Mouse (Mus musculus): ENCODE measurements around the gene Alkbh2. TPM values are rescaled to one million over a fixed set of nuclear protein-coding genes. Genes with fewer than 3 reads are reported as not detected.

Alkbh2 gene
- polyA plus RNA-seq, 1 experiment from 2014 or later = 13.5 TPM

DNA sequence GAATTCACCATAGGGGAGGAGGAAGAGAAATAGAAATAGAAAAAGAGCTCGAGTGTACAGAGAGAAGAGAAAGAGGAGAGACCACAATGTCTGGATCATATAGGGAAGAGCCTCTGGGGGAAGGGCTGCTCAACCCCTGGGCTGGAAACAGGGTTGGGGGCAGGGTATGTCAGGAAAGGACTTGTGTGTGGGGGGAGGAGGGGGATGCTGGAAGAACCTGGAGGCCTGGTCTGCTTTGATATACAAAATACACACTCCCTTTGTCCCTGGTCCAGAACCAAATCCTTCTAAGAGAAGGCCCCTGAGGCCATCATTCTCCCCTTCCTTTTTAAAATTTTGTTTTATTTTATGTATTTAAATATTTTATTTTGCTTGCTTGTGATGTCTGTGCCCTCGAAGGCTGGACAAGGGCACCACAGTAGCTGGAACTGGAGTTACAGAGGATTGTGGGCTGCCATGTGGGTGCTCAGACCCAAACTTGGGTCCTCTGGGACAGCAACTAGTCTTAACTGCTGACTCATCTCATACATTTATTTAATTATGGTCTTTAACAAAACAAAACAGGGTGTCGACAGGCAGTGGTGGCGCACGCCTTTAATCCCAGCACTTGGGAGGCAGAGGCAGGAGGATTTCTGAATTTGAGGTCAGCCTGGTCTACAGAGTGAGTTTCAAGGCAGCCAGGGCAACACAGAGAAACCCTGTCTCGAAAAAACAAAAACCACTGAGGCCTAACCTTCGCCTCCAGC is 1.3 kb downstream of the Alkbh2 start:
- H3K4me2 ChIP-seq (ENCODE audit: low read depth, low read length) = no peak overlapping the region
- H3K27ac ChIP-seq (replicated peaks; ENCODE audit: low read depth, low read length) = no peak overlapping the region
- H3K4me1 ChIP-seq (ENCODE audit: control insufficient read depth, insufficient read depth, low read length) = no peaks in the 10 kb centered on the region
- no peak for ATAC-seq (replicated peaks; ENCODE audit: insufficient number of reproducible peaks, low FRiP score, low TSS enrichment, low read depth)
- DNase-seq (ENCODE audit: low spot score) = no peak
- H3K4me3 ChIP-seq (ENCODE audit: low read depth, low read length) = no peak overlapping the region
- WGBS = 83% methylated on average over 7 of the region's 7 CpGs
- no peaks in the 10 kb centered on the region for H3K9me3 ChIP-seq (replicated peaks; ENCODE audit: control insufficient read depth, low read length)
- no peaks in the 10 kb centered on the region for H3K27me3 ChIP-seq (ENCODE audit: control insufficient read depth, insufficient read depth, low read length)
- no peak overlapping the region for H3K9ac ChIP-seq (replicated peaks; ENCODE audit: low read length)
- H3K36me3 ChIP-seq (replicated peaks; ENCODE audit: control insufficient read depth, insufficient read depth, low read depth, low read length) = peaks cover 2% of the 10 kb centered on the region

DNA sequence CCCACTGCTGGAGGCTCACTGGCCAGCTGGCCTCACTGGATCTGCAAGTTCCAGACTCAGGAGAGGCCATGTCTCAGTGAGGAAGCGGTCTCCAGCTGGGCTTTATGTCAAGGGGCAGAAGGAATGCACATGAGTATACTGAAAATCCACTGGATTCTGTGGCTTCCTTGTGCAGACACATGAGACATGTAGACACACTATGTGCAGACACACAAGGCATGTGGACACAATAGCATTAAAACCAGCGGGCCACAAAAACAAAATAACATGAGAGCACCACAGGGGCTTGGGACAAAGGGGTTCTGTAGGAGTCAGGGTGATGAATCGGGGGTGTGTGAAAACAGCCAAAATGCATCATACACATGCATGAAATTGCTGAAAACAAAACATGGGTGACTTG is 2.0 kb downstream of the Alkbh2 start:
- no peaks in the 10 kb centered on the region for H3K27me3 ChIP-seq (ENCODE audit: control insufficient read depth, insufficient read depth, low read length)
- DNase-seq (ENCODE audit: low spot score) (no peak), ATAC-seq (replicated peaks; ENCODE audit: insufficient number of reproducible peaks, low FRiP score, low TSS enrichment, low read depth) (no peak)
- no peak overlapping the region for H3K27ac ChIP-seq (replicated peaks; ENCODE audit: low read depth, low read length)
- H3K9me3 ChIP-seq (replicated peaks; ENCODE audit: control insufficient read depth, low read length) = no peaks in the 10 kb centered on the region
- 88% methylated on average over 3 of the region's 3 CpGs for WGBS
- no peak overlapping the region for H3K9ac ChIP-seq (replicated peaks; ENCODE audit: low read length)
- no peak overlapping the region for H3K4me2 ChIP-seq (ENCODE audit: low read depth, low read length)
- H3K4me1 ChIP-seq (ENCODE audit: control insufficient read depth, insufficient read depth, low read length) = no peaks in the 10 kb centered on the region
- H3K36me3 ChIP-seq (replicated peaks; ENCODE audit: control insufficient read depth, insufficient read depth, low read depth, low read length) = peaks cover 2% of the 10 kb centered on the region
- no peak overlapping the region for H3K4me3 ChIP-seq (ENCODE audit: low read depth, low read length)

GRCm38 (mm10) chr5:114119806-114120205 is 8.2 kb downstream of the Alkbh2 start:
- no peak overlapping the region for H3K4me2 ChIP-seq (ENCODE audit: low read depth, low read length)

DNA sequence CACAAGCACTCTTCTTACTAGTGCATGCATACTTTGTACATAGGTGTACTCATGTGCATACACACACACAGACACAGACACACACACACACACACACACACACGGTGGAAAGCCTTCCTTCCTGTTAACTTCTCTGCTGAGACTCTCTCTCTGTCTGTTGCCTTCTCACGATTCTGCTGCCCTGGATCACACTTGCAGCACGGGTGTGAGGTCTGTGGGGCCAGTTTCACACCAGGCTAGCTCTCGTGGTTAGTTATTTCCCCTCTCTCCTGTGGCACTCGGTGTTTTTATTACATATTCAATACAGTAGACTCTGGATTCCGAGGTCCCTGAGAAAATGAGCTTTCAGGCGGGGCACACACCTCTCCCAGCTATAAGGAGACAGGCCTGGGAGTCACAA is 11.4 kb downstream of the Alkbh2 start:
- Histone ChIP-seq H3K9ac (replicated peaks; ENCODE audit: low read length) (no peak overlapping the region), H3K4me3 (ENCODE audit: low read depth, low read length) (no peak overlapping the region), H3K4me2 (ENCODE audit: low read depth, low read length) (no peak overlapping the region), H3K27ac (replicated peaks; ENCODE audit: low read depth, low read length) (no peak overlapping the region), H3K36me3 (replicated peaks; ENCODE audit: control insufficient read depth, insufficient read depth, low read depth, low read length) (no peaks in the 10 kb centered on the region; the same call in 1 of the 2 replicates), H3K27me3 (ENCODE audit: control insufficient read depth, insufficient read depth, low read length) (no peaks in the 10 kb centered on the region), H3K9me3 (replicated peaks; ENCODE audit: control insufficient read depth, low read length) (no peaks in the 10 kb centered on the region), H3K4me1 (ENCODE audit: control insufficient read depth, insufficient read depth, low read length) (no peaks in the 10 kb centered on the region)
- 87% methylated on average over 7 of the region's 7 CpGs for WGBS
- no peak for DNase-seq (ENCODE audit: low spot score)
- ATAC-seq (replicated peaks; ENCODE audit: insufficient number of reproducible peaks, low FRiP score, low TSS enrichment, low read depth) = no peak

More at GRCm38 (mm10) chr5:114119806-114120205, 8.2 kb downstream of the Alkbh2 start:
- Histone ChIP-seq H3K4me3 (ENCODE audit: low read depth, low read length) (no peak overlapping the region), H3K27ac (replicated peaks; ENCODE audit: low read depth, low read length) (no peak overlapping the region), H3K4me1 (ENCODE audit: control insufficient read depth, insufficient read depth, low read length) (no peaks in the 10 kb centered on the region), H3K36me3 (replicated peaks; ENCODE audit: control insufficient read depth, insufficient read depth, low read depth, low read length) (peaks cover 2% of the 10 kb centered on the region), H3K9ac (replicated peaks; ENCODE audit: low read length) (no peak overlapping the region), H3K9me3 (replicated peaks; ENCODE audit: control insufficient read depth, low read length) (no peaks in the 10 kb centered on the region), H3K27me3 (ENCODE audit: control insufficient read depth, insufficient read depth, low read length) (no peaks in the 10 kb centered on the region)
- ATAC-seq (replicated peaks; ENCODE audit: insufficient number of reproducible peaks, low FRiP score, low TSS enrichment, low read depth) (no peak), DNase-seq (ENCODE audit: low spot score) (no peak)
- 81% methylated on average over 4 of the region's 4 CpGs for WGBS

- Histone ChIP-seq H3K27me3 (ENCODE audit: control insufficient read depth, insufficient read depth, low read length) (no peaks in the 10 kb centered on the region), H3K27ac (replicated peaks; ENCODE audit: low read depth, low read length) (no peak overlapping the region), H3K4me2 (ENCODE audit: low read depth, low read length) (no peak overlapping the region), H3K9me3 (replicated peaks; ENCODE audit: control insufficient read depth, low read length) (no peaks in the 10 kb centered on the region), H3K4me1 (ENCODE audit: control insufficient read depth, insufficient read depth, low read length) (no peaks in the 10 kb centered on the region), H3K36me3 (replicated peaks; ENCODE audit: control insufficient read depth, insufficient read depth, low read depth, low read length) (no peaks in the 10 kb centered on the region; the same call in 1 of the 2 replicates), H3K4me3 (ENCODE audit: low read depth, low read length) (no peak overlapping the region), H3K9ac (replicated peaks; ENCODE audit: low read length) (no peak overlapping the region)
- DNase-seq (ENCODE audit: low spot score) (no peak), ATAC-seq (replicated peaks; ENCODE audit: insufficient number of reproducible peaks, low FRiP score, low TSS enrichment, low read depth) (no peak)
- 84% methylated on average over 5 of the region's 5 CpGs for WGBS
These were observed 13.0 kb downstream of the Alkbh2 start for GRCm38 (mm10) chr5:114115030-114115429.

GRCm38 (mm10) chr5:114113334-114113733 is 14.7 kb downstream of the Alkbh2 start:
- Histone ChIP-seq H3K4me1 (ENCODE audit: control insufficient read depth, insufficient read depth, low read length) (no peaks in the 10 kb centered on the region), H3K36me3 (replicated peaks; ENCODE audit: control insufficient read depth, insufficient read depth, low read depth, low read length) (peaks cover 5% of the 10 kb centered on the region), H3K27ac (replicated peaks; ENCODE audit: low read depth, low read length) (no peak overlapping the region), H3K4me2 (ENCODE audit: low read depth, low read length) (no peak overlapping the region), H3K9me3 (replicated peaks; ENCODE audit: control insufficient read depth, low read length) (no peaks in the 10 kb centered on the region), H3K27me3 (ENCODE audit: control insufficient read depth, insufficient read depth, low read length) (no peaks in the 10 kb centered on the region), H3K4me3 (ENCODE audit: low read depth, low read length) (no peak overlapping the region), H3K9ac (replicated peaks; ENCODE audit: low read length) (no peak overlapping the region)
- no peak for DNase-seq (ENCODE audit: low spot score)
- no peak for ATAC-seq (replicated peaks; ENCODE audit: insufficient number of reproducible peaks, low FRiP score, low TSS enrichment, low read depth)
- WGBS = 78% methylated on average over 6 of the region's 6 CpGs

DNA sequence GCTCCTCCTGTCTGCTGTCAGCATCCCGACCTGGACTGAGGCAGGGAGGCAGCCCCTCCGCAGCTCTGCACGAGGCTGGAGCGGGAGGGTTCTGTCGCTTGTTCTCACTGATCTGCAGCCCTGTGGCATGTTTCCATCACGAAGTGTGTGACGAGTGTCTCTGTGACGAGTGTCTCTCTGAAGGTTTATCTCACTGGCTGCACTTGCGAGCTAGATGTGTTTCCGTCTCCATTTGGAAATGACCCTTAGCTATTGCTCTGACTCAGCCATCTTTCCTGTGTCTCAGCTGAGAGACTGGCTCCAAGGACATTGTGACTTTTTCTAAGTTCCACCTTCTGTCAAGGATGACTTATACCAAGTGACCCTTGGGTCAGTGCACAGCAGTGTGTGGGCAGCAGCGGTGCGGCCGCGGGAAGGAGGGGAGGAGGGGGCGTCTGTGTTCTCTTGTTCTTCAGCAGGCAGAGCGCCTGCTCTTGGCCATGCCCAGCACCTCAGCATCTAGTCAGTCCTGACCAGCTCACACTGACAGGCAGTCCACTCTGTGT is 21.6 kb downstream of the Alkbh2 start:
- H3K4me2 ChIP-seq (ENCODE audit: low read depth, low read length) = no peak overlapping the region
- no peak overlapping the region for H3K4me3 ChIP-seq (ENCODE audit: low read depth, low read length)
- no peaks in the 10 kb centered on the region for H3K4me1 ChIP-seq (ENCODE audit: control insufficient read depth, insufficient read depth, low read length)
- ATAC-seq (replicated peaks; ENCODE audit: insufficient number of reproducible peaks, low FRiP score, low TSS enrichment, low read depth) = no peak
- 92% methylated on average over 16 of the region's 16 CpGs for WGBS
- peaks cover 9% of the 10 kb centered on the region for H3K36me3 ChIP-seq (replicated peaks; ENCODE audit: control insufficient read depth, insufficient read depth, low read depth, low read length)
- H3K27ac ChIP-seq (replicated peaks; ENCODE audit: low read depth, low read length) = no peak overlapping the region
- H3K9ac ChIP-seq (replicated peaks; ENCODE audit: low read length) = no peak overlapping the region
- H3K9me3 ChIP-seq (replicated peaks; ENCODE audit: control insufficient read depth, low read length) = no peaks in the 10 kb centered on the region
- DNase-seq (ENCODE audit: low spot score) = no peak
- no peaks in the 10 kb centered on the region; the same call in 1 of the 2 replicates for H3K27me3 ChIP-seq (ENCODE audit: control insufficient read depth, insufficient read depth, low read length)

DNA sequence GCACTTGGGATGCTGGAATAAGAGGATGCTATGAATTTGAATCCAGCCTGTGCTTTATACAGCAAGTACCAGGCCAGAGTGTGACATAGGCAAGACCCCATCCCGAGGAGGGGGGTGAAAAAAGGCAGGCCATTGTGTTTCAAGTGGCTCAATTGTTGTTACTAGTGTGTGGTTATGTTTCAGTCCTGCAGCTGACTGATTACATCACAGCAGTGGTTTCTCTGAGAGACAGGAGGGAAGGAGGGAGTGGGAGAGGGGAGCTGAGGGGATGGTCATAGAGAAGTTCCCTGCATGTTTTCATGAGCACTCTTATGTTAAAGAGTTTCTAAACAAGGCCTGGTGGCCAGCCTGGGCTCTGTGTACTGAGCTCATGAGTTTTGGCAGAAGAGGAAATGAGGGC is 25.2 kb downstream of the Alkbh2 start:
- Histone ChIP-seq H3K27ac (replicated peaks; ENCODE audit: low read depth, low read length) (no peak overlapping the region), H3K36me3 (replicated peaks; ENCODE audit: control insufficient read depth, insufficient read depth, low read depth, low read length) (peaks cover 5% of the 10 kb centered on the region; the same call in 1 of the 2 replicates), H3K4me1 (ENCODE audit: control insufficient read depth, insufficient read depth, low read length) (peaks cover 3% of the 10 kb centered on the region; the same call in 1 of the 2 replicates), H3K4me3 (ENCODE audit: low read depth, low read length) (no peak overlapping the region), H3K9me3 (replicated peaks; ENCODE audit: control insufficient read depth, low read length) (no peaks in the 10 kb centered on the region), H3K9ac (replicated peaks; ENCODE audit: low read length) (no peak overlapping the region), H3K4me2 (ENCODE audit: low read depth, low read length) (no peak overlapping the region), H3K27me3 (ENCODE audit: control insufficient read depth, insufficient read depth, low read length) (no peaks in the 10 kb centered on the region; the same call in 1 of the 2 replicates)
- DNase-seq (ENCODE audit: low spot score) (no peak), ATAC-seq (replicated peaks; ENCODE audit: insufficient number of reproducible peaks, low FRiP score, low TSS enrichment, low read depth) (no peak)
- 89% methylated on average over 1 of the region's 1 CpGs for WGBS
